Mouse (Mus musculus): ENCODE results near the gene Atp6v0a1.

DNA sequence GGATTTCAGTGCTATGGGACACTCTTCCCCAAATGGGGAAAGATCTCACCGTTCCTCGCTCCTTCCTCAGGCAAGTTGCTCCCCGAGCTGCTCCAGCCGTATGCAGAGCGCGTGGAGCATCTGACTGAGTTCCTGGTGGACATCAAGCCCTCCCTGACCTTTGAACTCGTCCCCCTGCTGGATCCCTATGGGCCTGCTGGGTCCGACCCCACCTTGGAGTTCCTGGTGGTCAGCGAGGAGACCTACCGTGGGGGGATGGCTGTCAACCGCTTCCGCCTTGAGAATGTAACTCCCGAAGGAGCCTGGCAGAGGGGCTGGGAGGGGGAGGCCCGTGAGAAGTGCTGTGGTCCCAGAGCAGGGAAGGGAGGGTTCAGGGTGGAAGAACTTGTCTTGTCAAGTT, 75.0 kb downstream of the Atp6v0a1 start:
- no peak for TF ChIP-seq CTCF (conservative IDR thresholded peaks at IDR 0.05; ENCODE audit: low read length)
- no peak for TF ChIP-seq POU5F1 (IDR thresholded peaks at IDR 0.05; ENCODE audit: borderline replicate concordance, low read length)
- no peak for TF ChIP-seq NANOG (IDR thresholded peaks at IDR 0.05; ENCODE audit: borderline replicate concordance, low read length)

Data from E14TG2a.4 (cell line).